Mouse (Mus musculus) limb, embryonic 12.5 days (tissue): ENCODE measurements around the gene Hoxd12. TPM values are rescaled to one million over a fixed set of nuclear protein-coding genes. Genes with fewer than 3 reads are reported as not detected.

Experiments used
- ATAC-seq: fragments of 200-750 bp; cut with Nextera tagmentation; 2 replicates; pipeline ENCODE4 v1.8.0; 2017; ENCODE audit warnings: low read depth, moderate TSS enrichment; ENCODE audit not compliant: insufficient number of reproducible peaks, insufficient read depth, low FRiP score, low TSS enrichment
- H3K27ac ChIP-seq: fragments of 300-500 bp; sonication (generic); 2 replicates; pipeline ENCODE4 v1.5.1; 2016; ENCODE audit warnings: mild to moderate bottlenecking, moderate library complexity
- H3K27me3 ChIP-seq: fragments of 300-500 bp; sonication (generic); 2 replicates; pipeline ENCODE4 v1.6.1; 2016; ENCODE audit warnings: mild to moderate bottlenecking, moderate library complexity
- H3K36me3 ChIP-seq: fragments of 300-500 bp; sonication (generic); 2 replicates; pipeline ENCODE4 v1.6.1; 2016; ENCODE audit warnings: mild to moderate bottlenecking, moderate library complexity
- H3K4me1 ChIP-seq: fragments of 300-500 bp; sonication (generic); replicated peaks from 2 replicates; pipeline ENCODE4 v1.6.1; 2016
- H3K4me2 ChIP-seq: fragments of 300-500 bp; sonication (generic); 2 replicates; pipeline ENCODE4 v1.6.1; 2016; ENCODE audit warnings: mild to moderate bottlenecking, moderate library complexity
- H3K4me3 ChIP-seq: fragments of 300-500 bp; sonication (generic); replicated peaks from 2 replicates; pipeline ENCODE4 v1.5.1; 2016; ENCODE audit warnings: mild to moderate bottlenecking
- H3K9ac ChIP-seq: fragments of 300-500 bp; sonication (generic); replicated peaks from 2 replicates; pipeline ENCODE4 v1.6.1; 2016; ENCODE audit warnings: mild to moderate bottlenecking, moderate library complexity
- H3K9me3 ChIP-seq: fragments of 300-500 bp; sonication (generic); 2 replicates; pipeline ENCODE4 v1.6.1; 2016; ENCODE audit warnings: mild to moderate bottlenecking, moderate library complexity
- WGBS: fragments of 180-500 bp; shearing (Covaris S2); methylation state at CpG from one replicate; pipeline ENCODE4 v1.1.7; 2016; 5-methylcytosine and 5-hydroxymethylcytosine counted together
- polyA plus RNA-seq: library from polyadenylated mRNA; unstranded; fragments of >200 nt; fragmentation: Nextera tagmentation; extraction: Ambion mirVana; gene quantifications from 2 replicates; pipeline ENCODE4 v1.2.1, GENCODE M21; 2016

Gene Hoxd12
- polyA plus RNA-seq, 1 experiment from 2014 or later = 130 TPM

GRCm38 (mm10) chr2:74698201-74699052 is 23.6 kb downstream of the Hoxd12 start:
- H3K9me3 ChIP-seq = no peaks in the 10 kb centered on the region
- peak overlapping the region; percentile 92 for H3K4me2 ChIP-seq
- peak; percentile 1; the same call in 1 of the 2 replicates for ATAC-seq
- peak overlapping the region; percentile 66 for H3K4me3 ChIP-seq
- H3K27me3 ChIP-seq = peaks cover 54% of the 10 kb centered on the region
- WGBS = under 1% methylated on average over 67 of the region's 86 CpGs
- peaks cover 60% of the 10 kb centered on the region for H3K4me1 ChIP-seq
- peaks cover 12% of the 10 kb centered on the region for H3K36me3 ChIP-seq
- peak overlapping the region; percentile 93 for H3K9ac ChIP-seq
- H3K27ac ChIP-seq = peak overlapping the region; percentile 97

GRCm38 (mm10) chr2:74699053-74699430 is 24.2 kb downstream of the Hoxd12 start:
- Histone ChIP-seq H3K27ac (peak overlapping the region; percentile 97), H3K4me3 (peak overlapping the region; percentile 66), H3K9ac (peak overlapping the region; percentile 93), H3K4me2 (peak overlapping the region; percentile 92), H3K9me3 (no peaks in the 10 kb centered on the region), H3K36me3 (peaks cover 12% of the 10 kb centered on the region), H3K27me3 (peaks cover 60% of the 10 kb centered on the region), H3K4me1 (peaks cover 65% of the 10 kb centered on the region)
- no peak for ATAC-seq
- WGBS = under 1% methylated on average over 17 of the region's 17 CpGs

GRCm38 (mm10) chr2:74699664-74700545 is 25.1 kb downstream of the Hoxd12 start:
- H3K27ac ChIP-seq = peak overlapping the region; percentile 97
- ATAC-seq = no peak
- 5% methylated on average over 23 of the region's 23 CpGs for WGBS
- peaks cover 67% of the 10 kb centered on the region for H3K27me3 ChIP-seq
- peak overlapping the region; percentile 66 for H3K4me3 ChIP-seq
- peaks cover 64% of the 10 kb centered on the region for H3K4me1 ChIP-seq
- H3K36me3 ChIP-seq = peaks cover 10% of the 10 kb centered on the region
- no peaks in the 10 kb centered on the region for H3K9me3 ChIP-seq
- peak overlapping the region; percentile 93 for H3K9ac ChIP-seq
- H3K4me2 ChIP-seq = peak overlapping the region; percentile 92

GRCm38 (mm10) chr2:74700546-74701112 is 25.8 kb downstream of the Hoxd12 start:
- Histone ChIP-seq H3K9ac (peak overlapping the region; percentile 93), H3K4me3 (peak overlapping the region; percentile 66), H3K9me3 (no peaks in the 10 kb centered on the region), H3K4me2 (peak overlapping the region; percentile 92), H3K27me3 (peaks cover 64% of the 10 kb centered on the region), H3K4me1 (peaks cover 58% of the 10 kb centered on the region), H3K27ac (peak overlapping the region; percentile 97; the same call in 1 of the 2 replicates), H3K36me3 (peaks cover 3% of the 10 kb centered on the region)
- ATAC-seq = no peak
- 4% methylated on average over 22 of the region's 22 CpGs for WGBS

- Histone ChIP-seq H3K9me3 (no peaks in the 10 kb centered on the region), H3K4me3 (peak overlapping the region; percentile 21; the same call in 1 of the 2 replicates), H3K4me1 (peaks cover 45% of the 10 kb centered on the region), H3K4me2 (peak overlapping the region; percentile 38; the same call in 1 of the 2 replicates), H3K27me3 (peaks cover 61% of the 10 kb centered on the region), H3K9ac (no peak overlapping the region), H3K27ac (no peak overlapping the region), H3K36me3 (no peaks in the 10 kb centered on the region)
- no peak for ATAC-seq
- WGBS = 7% methylated on average over 17 of the region's 17 CpGs
Measured at GRCm38 (mm10) chr2:74701949-74702819, 27.4 kb downstream of the Hoxd12 start.

GRCm38 (mm10) chr2:74702820-74703219 is 28.0 kb downstream of the Hoxd12 start:
- Histone ChIP-seq H3K9ac (no peak overlapping the region), H3K4me2 (no peak overlapping the region), H3K27ac (no peak overlapping the region), H3K4me1 (peaks cover 40% of the 10 kb centered on the region), H3K27me3 (peaks cover 64% of the 10 kb centered on the region), H3K9me3 (no peaks in the 10 kb centered on the region), H3K4me3 (no peak overlapping the region), H3K36me3 (no peaks in the 10 kb centered on the region)
- ATAC-seq = no peak
- 15% methylated on average over 6 of the region's 6 CpGs for WGBS

- Histone ChIP-seq H3K27ac (no peak overlapping the region), H3K27me3 (peaks cover 68% of the 10 kb centered on the region), H3K4me3 (no peak overlapping the region), H3K4me2 (peak overlapping the region; percentile 78; the same call in 1 of the 2 replicates), H3K9me3 (no peaks in the 10 kb centered on the region), H3K4me1 (peaks cover 38% of the 10 kb centered on the region), H3K9ac (no peak overlapping the region), H3K36me3 (no peaks in the 10 kb centered on the region)
- no peak for ATAC-seq
- WGBS = 6% methylated on average over 10 of the region's 10 CpGs
Measured at GRCm38 (mm10) chr2:74703317-74703716, 28.5 kb downstream of the Hoxd12 start.

GRCm38 (mm10) chr2:74703720-74704392 is 29.0 kb downstream of the Hoxd12 start:
- Histone ChIP-seq H3K9ac (peak overlapping the region; percentile 40; the same call in 1 of the 2 replicates), H3K27ac (0 out of 2 replicates have a peak overlapping the region, but pooled peaks have one; percentile 23), H3K4me3 (peak overlapping the region; percentile 66), H3K4me2 (peak overlapping the region; percentile 78), H3K9me3 (no peaks in the 10 kb centered on the region), H3K27me3 (peaks cover 74% of the 10 kb centered on the region), H3K36me3 (no peaks in the 10 kb centered on the region), H3K4me1 (peaks cover 39% of the 10 kb centered on the region)
- 1% methylated on average over 26 of the region's 26 CpGs for WGBS
- ATAC-seq = no peak; the same call in 1 of the 2 replicates

- WGBS = 1% methylated on average over 43 of the region's 52 CpGs
- no peaks in the 10 kb centered on the region for H3K36me3 ChIP-seq
- peak within 1 kb of the TSS; percentile 66 for H3K4me3 ChIP-seq
- H3K27me3 ChIP-seq = peaks cover 77% of the 10 kb centered on the region
- ATAC-seq = peak; percentile 49; the same call in 1 of the 2 replicates
- peak within 1 kb of the TSS; percentile 88 for H3K9ac ChIP-seq
- H3K27ac ChIP-seq = peak within 1 kb of the TSS; percentile 92
- H3K4me1 ChIP-seq = peaks cover 35% of the 10 kb centered on the region
- H3K9me3 ChIP-seq = no peaks in the 10 kb centered on the region
- peak within 1 kb of the TSS; percentile 78 for H3K4me2 ChIP-seq
Measured at GRCm38 (mm10) chr2:74704393-74704998, 29.7 kb downstream of the Hoxd12 start, which contains the start of gene Hoxd8. Hoxd8 (plus strand) TSS chr2:74704615.
